Mouse (Mus musculus): ENCODE results near the gene Fsip1.
A peak's percentile ranks its signal among the peaks of the same experiment; 100 is the strongest.
"Not testable (repeated sequence)": the region's sequence is repeated elsewhere in the genome, so short reads cannot be mapped to it uniquely, and the experiment has no call there.

The Fsip1 gene

GRCm38 (mm10) chr2:118256621-118257053 lies at the start of gene Fsip1:
Gene Fsip1, minus strand, starts transcription at chr2:118256966.
- peak; percentile 43 to 63 for DNase-seq

GRCm38 (mm10) chr2:118306522-118306895 lies 49.7 kb upstream of the Fsip1 start:
- DNase-seq = no peak

- DNase-seq = no peak
Observed at GRCm38 (mm10) chr2:118305827-118306521, 49.2 kb upstream of the Fsip1 start.

GRCm38 (mm10) chr2:118303456-118303855 lies 46.7 kb upstream of the Fsip1 start:
- no peak for DNase-seq

GRCm38 (mm10) chr2:118301656-118302055 lies 44.9 kb upstream of the Fsip1 start:
- no peak for DNase-seq

GRCm38 (mm10) chr2:118301041-118301545 lies 44.3 kb upstream of the Fsip1 start:
- DNase-seq = no peak

GRCm38 (mm10) chr2:118299981-118300380 lies 43.2 kb upstream of the Fsip1 start:
- no peak for DNase-seq

- no peak for DNase-seq
Observed at GRCm38 (mm10) chr2:118298601-118299000, 41.8 kb upstream of the Fsip1 start.

- DNase-seq = no peak
Observed at GRCm38 (mm10) chr2:118297966-118298365, 41.2 kb upstream of the Fsip1 start.

- no peak for DNase-seq
Observed at GRCm38 (mm10) chr2:118295505-118295904, 38.7 kb upstream of the Fsip1 start.

GRCm38 (mm10) chr2:118293583-118293982 lies 36.8 kb upstream of the Fsip1 start:
- no peak for DNase-seq

GRCm38 (mm10) chr2:118289066-118289460 lies 32.3 kb upstream of the Fsip1 start:
- not testable (repeated sequence) for DNase-seq

- DNase-seq = no peak
Observed at GRCm38 (mm10) chr2:118288326-118289065, 31.7 kb upstream of the Fsip1 start.

- no peak for DNase-seq
Observed at GRCm38 (mm10) chr2:118287678-118288077, 30.9 kb upstream of the Fsip1 start.

- no peak for DNase-seq
Observed at GRCm38 (mm10) chr2:118282467-118282866, 25.7 kb upstream of the Fsip1 start.

- DNase-seq = peak; percentile 76 to 82
Observed at GRCm38 (mm10) chr2:118278249-118278648, 21.5 kb upstream of the Fsip1 start.

GRCm38 (mm10) chr2:118271606-118272005 lies 14.8 kb upstream of the Fsip1 start:
- no peak for DNase-seq

GRCm38 (mm10) chr2:118270213-118270612 lies 13.4 kb upstream of the Fsip1 start:
- no peak for DNase-seq

GRCm38 (mm10) chr2:118263914-118264201 lies 7.1 kb upstream of the Fsip1 start:
- no peak for DNase-seq

- DNase-seq = peak; percentile 77 to 84
Observed at GRCm38 (mm10) chr2:118263151-118263913, 6.6 kb upstream of the Fsip1 start.

GRCm38 (mm10) chr2:118262673-118263072 lies 5.9 kb upstream of the Fsip1 start:
- no peak for DNase-seq

- no peak for DNase-seq
Observed at GRCm38 (mm10) chr2:118259746-118260145, 3.0 kb upstream of the Fsip1 start.

GRCm38 (mm10) chr2:118257094-118257493 lies 328 bp upstream of the Fsip1 start:
- DNase-seq = no peak

GRCm38 (mm10) chr2:118254516-118254915 lies 2.2 kb downstream of the Fsip1 start:
- DNase-seq = no peak
